Mouse (Mus musculus) embryo, embryonic 10 days (tissue): Measurements from ENCODE around the gene Tmem182.

Experiments
- DNase-seq: peaks from one replicate; pipeline ENCODE4 v3.0.0-alpha.2; 2015; ENCODE audit warnings: low spot score

Gene Tmem182

GRCm38 (mm10) chr1:40799121-40799520 is 6.3 kb upstream of the Tmem182 start:
- DNase-seq, result no peak

GRCm38 (mm10) chr1:40800908-40801307 is 4.5 kb upstream of the Tmem182 start:
- DNase-seq, result no peak

DNA sequence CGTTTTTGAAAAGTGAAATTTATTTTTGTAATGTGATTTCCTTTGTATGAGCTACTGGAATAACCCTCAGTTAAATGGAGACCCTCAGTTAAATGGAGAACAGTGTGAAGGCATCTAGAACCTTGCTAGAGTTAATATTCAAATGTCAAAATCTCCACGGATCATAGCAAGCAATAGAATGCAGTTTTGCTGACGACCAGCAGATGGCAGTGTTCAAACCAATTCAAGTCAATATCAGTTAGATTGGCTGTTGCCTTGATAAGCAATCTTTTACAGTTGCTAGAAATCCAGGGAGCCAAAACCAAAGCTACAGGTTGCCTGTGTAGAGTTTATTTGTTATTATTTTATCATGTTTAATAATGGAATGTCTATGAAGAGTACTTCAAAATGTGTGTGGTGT is 2.6 kb upstream of the Tmem182 start:
- peak; percentile 76 for DNase-seq

DNA sequence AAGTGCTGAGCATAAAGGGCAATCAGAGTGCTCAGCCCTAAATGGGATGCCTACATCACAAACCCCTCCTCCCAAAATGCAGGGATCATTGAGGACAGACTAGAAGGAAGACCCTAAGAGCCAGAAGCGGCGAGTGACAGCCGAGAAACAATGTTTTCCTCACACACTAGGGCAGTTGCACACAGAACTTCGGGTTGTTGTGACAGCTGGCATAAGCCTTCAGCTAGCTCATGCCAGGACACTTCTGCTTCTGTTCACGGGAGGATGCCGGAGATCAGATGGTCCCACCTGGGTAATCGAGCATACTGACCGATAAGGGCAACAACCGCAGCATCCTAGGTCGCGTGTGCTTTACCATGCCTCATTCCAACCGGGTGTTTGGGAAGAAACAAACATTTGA is 1.3 kb upstream of the Tmem182 start:
- DNase-seq, result no peak

DNA sequence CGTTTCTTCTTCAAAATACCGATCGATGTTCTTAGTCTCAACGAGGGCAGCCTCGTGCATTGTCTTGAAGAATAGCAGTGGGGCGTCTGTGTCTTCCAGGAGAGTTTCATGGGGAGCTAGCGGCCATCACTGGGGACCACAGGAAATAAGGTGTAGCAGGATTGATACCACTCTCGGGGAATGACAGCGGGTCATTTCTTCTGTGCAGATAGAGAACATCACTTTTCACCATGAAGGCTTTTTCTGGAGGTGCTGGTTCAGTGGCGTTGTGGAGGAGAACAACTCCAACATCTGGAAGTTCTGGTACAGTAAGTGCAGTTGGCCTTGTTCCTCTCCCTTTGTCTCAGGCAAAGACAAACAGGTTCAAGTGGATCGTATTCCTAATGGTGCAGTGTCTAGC is 490 bp downstream of the Tmem182 start:
- DNase-seq, result no peak

DNA sequence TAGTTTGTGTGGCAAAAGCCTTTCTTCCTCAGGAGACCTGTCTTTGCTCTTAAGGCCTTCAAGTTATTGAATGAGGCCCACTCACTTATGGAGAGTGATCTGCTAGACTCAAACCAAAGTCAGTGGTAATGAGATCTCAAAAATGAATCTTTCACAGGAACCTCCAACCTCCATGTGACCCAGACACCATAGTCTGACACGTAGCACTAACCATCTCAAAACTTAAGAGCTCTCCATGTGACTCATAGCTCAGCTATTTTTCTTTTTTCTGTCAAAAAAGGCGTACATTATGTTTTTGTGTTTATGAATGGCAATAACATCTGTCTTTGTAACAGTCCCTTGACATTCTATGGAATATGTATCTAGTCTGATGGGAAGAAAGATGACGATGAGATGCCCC is 3.2 kb downstream of the Tmem182 start:
- DNase-seq, result no peak

DNA sequence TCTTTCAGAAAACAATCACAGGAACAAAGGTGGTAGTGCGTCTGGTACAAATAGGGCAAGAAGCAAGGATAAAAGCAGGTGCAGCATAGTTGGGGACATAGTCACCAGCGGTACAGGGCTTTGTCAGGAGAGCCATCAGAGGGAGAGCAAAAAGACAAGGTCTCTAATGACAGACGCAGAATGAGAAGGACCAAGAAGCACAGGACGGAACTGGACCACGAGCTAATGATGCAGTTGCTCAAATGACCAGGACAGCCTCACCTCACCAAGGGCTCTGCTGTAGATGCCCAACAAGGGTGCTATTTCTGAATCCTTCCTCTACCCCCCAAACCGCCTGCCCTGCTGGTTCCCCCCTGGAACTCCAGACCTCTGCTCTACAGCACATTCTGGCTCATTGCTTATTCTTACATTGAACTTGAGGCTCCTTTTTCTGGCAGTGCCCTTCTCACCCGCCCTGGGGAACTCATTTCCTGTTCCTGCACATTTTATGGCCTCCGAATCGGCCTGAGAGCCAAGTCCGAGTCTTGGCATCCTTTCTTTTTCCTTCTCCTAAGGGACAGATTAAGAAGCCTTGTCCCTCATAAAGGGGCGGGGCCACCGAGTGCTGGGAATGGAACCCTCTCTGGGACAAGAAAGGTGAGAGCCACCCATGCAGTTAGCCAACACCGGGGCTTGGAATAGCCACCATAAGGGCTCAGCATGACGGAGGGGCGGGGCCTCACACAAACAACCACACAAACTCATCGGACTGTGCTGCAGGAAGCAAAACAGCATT is 9.9 kb downstream of the Tmem182 start:
- no peak for DNase-seq

- DNase-seq, result no peak
Observed at GRCm38 (mm10) chr1:40824517-40824916, 19.1 kb downstream of the Tmem182 start.

DNA sequence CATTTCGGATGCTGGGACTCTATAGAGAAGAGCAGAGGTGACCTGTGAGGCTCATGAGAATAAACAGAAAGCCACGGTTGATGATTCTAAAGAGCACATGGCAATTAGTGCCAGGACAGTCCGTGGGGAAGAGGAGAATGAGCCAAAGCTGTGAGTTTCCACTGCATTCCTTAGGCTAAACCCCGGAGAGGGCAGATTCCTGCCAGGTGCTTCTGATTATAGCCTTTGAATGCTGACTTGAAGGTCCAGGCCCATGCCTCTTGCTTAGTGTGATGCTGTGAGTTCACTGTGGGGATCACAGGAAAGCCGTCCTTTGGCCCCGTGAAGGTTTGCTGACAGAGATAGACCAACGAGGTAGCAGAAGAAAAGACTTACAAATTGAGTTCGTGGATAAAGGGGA is 19.5 kb downstream of the Tmem182 start:
- no peak for DNase-seq

DNA sequence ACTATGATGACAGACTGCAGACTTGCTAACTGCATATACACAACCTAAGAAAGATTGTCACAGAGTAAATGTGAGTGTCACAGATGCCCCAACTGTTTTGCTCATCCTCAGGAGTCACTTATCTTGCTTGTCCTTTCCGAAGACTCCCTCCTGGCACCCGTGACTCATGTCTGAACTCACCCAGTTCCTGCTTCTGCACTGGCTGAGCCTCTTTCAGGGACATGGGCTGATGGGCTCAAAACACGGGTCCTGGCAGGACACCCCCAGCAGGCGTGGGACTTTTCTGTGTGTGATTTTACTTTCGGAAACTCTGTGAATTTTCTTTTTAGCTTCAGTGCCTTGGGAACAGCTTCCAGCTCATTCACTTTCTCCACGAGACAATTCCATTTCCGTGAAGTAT is 20.4 kb downstream of the Tmem182 start:
- DNase-seq, result no peak

DNA sequence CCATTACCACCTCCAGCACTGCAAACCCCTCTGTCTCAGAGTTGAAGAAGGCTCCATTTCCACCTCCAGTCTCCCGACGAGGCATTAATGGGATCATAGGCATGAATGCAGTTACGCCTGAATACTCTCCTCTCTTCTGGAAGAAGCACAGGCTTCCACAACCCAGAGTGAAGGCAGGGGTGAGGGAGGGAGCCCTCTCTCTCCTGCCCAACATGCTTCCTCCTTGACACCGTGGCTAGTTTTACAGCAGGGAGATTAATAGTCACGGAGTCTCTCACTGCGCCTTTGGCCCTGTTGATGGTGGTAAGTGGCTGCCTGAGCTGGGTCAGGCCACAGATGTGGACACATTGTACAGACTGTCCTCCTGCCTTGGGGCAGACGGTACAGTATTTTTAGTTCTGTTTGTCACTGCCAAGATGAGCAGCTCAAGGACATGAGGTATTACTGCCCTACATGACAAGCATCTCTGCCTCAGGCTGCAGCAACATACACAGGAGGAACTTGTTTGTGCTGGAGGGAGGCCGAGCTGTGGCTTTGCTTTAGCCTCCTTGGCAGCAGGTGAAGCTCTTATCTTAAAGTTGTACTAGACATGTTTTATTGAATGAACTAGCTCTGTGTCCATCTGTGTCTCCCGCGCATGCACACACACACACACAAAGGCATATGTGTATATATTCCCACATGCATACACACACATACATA is 24.0 kb downstream of the Tmem182 start:
- no peak for DNase-seq

- DNase-seq, result no peak
Observed at GRCm38 (mm10) chr1:40830712-40831507, 25.5 kb downstream of the Tmem182 start.

- DNase-seq, result no peak
Observed at GRCm38 (mm10) chr1:40835468-40835867, 30.1 kb downstream of the Tmem182 start.

DNA sequence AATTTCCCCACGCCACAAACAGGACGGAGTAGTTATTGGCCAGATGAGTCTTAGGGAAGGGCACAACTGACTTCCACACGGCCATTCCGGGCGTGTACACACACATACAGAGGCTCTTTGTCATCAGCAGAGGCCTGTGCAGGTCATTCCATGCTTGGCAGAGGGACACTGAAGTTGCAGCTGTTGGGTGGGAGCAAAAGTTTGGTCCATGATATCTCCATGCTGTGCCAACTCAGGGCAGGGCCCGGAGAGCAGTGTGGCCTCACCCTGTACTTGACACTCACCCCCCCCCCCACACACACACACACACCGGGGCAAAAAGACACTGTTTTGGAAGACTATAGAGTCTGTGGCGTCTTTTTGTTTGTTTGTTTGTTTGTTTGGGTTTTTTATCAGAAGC is 35.2 kb downstream of the Tmem182 start:
- DNase-seq, result no peak

- DNase-seq, result no peak
Observed at GRCm38 (mm10) chr1:40841032-40841761, 35.8 kb downstream of the Tmem182 start.

- peak; percentile 66 for DNase-seq
Observed at GRCm38 (mm10) chr1:40844616-40845015, 39.2 kb downstream of the Tmem182 start.

DNA sequence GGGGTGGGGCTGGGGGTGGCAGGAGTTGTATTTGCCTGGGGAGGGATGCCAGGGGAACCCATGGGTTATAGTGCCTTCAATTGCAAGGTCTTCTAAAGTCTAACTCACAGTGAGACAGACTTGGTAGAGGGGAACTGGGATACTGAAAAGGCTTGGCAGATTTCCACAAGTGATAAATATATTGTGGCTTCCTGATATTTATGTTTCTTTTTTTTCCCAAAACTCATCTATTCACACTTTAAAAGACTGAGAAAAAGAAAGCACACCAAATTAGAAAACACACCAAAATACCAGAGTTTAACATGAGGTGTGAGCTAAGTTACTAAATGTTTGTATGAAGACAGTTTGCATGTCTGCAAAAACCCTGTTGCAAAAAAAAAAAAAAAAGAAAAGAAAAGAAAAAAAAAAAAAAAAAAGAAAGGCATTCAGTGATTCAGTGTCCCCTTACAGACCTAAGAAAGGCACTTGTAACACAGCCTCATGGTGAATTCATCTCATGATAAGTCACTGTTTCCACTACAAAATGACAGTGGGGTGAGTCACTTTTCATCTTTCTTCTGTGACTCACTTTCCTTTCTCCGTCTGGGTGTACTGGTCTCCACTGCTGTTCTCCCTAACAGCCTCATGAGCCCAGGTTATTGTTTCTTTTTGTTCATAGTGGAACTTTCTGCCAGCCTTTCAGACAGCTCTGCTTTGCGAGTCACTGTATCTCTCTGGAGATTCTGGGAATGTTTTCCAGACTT is 42.0 kb downstream of the Tmem182 start:
- no peak for DNase-seq

GRCm38 (mm10) chr1:40851286-40851685 is 45.9 kb downstream of the Tmem182 start:
- no peak for DNase-seq

- no peak for DNase-seq
Observed at GRCm38 (mm10) chr1:40855268-40855667, 49.9 kb downstream of the Tmem182 start.

DNA sequence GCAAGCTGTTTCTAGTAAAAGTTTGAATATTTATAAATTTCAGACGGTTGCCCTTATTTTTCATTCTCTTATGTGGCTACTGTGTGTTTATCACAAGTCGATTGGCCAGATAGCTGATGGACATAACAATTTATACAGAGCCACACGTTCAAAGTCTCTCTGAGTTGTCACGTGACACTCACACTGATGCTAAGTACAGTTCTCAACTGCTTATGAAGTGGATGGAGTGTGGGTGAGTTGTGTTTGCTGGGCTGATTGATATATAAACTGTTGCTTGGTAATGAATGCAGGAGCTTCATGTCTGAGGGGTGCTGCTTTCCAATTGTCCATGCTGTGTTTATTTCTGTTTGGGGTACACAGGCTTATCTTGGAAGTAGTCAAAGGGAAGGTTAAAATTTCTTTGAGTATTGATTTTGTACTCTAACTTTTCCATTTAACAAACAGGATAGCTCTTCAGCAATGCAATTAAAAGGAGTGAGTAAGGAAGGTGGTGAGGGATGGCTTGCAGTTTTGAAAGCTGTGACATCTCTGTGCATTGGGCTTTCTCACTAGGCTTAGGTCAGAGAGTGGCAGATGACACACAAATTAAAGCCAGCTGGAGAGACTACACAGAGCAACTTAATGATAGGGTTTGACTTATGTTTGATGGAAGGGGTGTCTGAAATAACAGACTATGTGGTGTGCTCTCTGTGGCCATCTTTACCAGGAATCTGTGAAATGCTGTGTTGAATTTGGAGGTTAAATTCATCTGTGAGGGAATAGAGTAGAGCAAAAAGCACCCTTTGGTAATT is 51.6 kb downstream of the Tmem182 start:
- DNase-seq, result no peak

DNA sequence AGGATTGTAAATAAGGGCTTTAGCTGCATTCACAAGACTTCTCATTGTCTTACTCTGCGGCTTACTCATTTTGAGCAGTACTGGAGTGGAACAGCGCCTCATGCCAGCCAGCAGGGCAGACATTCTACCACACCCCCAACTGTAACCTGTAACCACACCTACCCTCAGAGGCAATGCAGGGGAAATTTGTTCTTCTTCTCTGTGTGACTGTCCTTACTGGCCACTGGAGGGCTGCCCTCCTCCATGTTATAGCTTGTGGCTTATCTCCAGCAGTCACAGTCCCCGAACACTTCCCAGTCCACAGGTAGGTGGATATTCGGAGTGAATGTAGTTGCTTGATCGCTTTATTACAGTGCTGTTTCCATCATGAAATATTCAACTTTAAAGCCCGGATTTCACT is 59.6 kb downstream of the Tmem182 start:
- no peak for DNase-seq
